Mouse (Mus musculus): ENCODE measurements around the gene Gm266.

The Gm266 gene

DNA sequence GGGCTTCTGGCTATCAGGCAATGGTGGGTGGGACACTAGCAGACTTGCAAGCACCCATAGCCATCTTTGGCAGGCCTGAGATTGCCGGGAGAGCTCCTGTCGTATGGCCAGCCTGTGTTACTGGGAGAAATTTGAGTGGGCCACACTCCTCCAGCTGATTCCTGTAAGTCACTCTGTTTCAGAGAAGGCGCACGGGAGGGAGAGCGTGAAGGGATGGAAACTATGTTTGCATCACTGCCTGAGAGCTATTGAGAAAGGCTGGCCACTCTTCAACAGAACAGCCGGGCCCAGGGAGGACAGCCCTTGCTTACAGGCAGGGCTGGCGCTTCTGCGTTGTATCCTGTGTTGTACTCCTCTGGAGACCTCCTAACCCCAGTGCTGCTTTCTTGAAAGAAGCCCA, 49.0 kb downstream of the Gm266 start:
- in situ Hi-C loops (cut with MseI, MboI) = no loop called here

DNA sequence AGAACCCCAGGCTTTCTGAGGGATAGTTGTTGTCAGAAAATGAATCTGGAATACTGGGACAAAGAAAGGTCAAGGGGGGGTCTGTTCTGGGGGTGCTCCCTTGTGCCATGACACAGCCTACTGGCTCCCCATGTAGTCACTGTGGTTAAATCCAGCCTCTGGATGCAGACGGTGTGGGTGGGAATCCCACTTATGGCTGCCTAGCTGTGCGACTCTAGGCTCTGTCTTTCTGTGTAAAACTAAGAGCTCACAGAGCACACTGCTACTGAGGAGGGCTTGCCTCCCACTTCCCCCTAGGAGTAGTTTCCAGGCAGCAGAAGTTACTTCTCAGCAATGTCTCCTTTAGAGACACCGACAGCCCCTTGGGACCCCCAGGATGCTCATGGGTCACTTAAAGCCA, 49.5 kb downstream of the Gm266 start:
- in situ Hi-C loops (cut with MseI, MboI) = no loop called here

DNA sequence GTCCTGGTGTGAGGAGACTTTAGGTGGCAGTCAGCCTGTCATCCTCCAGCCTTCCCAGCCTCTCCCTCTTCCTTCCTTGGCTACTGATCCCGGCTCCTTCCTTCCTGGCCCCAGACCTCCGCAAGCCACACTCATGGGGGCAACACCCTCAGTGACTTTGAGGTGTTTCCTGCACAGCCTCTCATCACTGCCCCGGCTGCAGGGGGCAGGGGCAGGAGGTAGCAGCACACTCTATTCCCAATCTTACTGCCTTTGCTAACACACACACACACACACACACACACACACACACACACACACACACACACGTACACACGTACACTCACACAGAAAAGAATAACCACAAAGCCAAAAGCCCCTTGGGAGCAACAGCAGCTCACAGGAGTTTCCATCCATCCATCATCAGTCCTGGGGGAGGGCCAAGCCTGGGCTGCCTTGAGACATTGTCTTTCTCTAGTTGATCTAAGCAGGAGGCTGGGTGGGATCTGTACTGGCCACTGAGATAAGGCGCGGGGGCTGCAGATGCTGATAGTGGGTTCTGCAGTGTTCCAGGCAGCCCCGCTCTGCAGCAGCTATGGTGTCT, 50.8 kb downstream of the Gm266 start:
- in situ Hi-C loops (cut with MseI, MboI) = no loop called here
